Mouse (Mus musculus) liver, embryonic 13.5 days (tissue): Measurements from ENCODE around the gene Ndufv2. TPM values are rescaled to one million over a fixed set of nuclear protein-coding genes. Genes with fewer than 3 reads are reported as not detected.
"Not testable (repeated sequence)": the region's sequence is repeated elsewhere in the genome, so short reads cannot be mapped to it uniquely, and the experiment has no call there.

Source experiments
- ATAC-seq: fragments of 200-750 bp; cut with Nextera tagmentation; 2 replicates; pipeline ENCODE4 v1.8.0; 2017; ENCODE audit warnings: low read depth, mild to moderate bottlenecking, moderate number of reproducible peaks, moderate library complexity
- DNase-seq: peaks from one replicate; pipeline ENCODE4 v3.0.0; 2022
- H3K27ac ChIP-seq: fragments of 300-500 bp; sonication (generic); 2 replicates; pipeline ENCODE4 v1.5.1; 2015; ENCODE audit warnings: moderate library complexity, mild to moderate bottlenecking, inconsistent platforms
- H3K27me3 ChIP-seq: fragments of 300-500 bp; sonication (generic); 2 replicates; pipeline ENCODE4 v1.6.1; 2015; ENCODE audit warnings: mild to moderate bottlenecking, inconsistent platforms
- H3K36me3 ChIP-seq: fragments of 300-500 bp; sonication (generic); 2 replicates; pipeline ENCODE4 v1.6.1; 2015; ENCODE audit warnings: mild to moderate bottlenecking, inconsistent platforms
- H3K4me1 ChIP-seq: fragments of 300-500 bp; sonication (generic); replicated peaks from 2 replicates; pipeline ENCODE4 v1.6.1; 2015; ENCODE audit warnings: inconsistent platforms
- H3K4me2 ChIP-seq: fragments of 300-500 bp; sonication (generic); 2 replicates; pipeline ENCODE4 v1.6.1; 2015; ENCODE audit warnings: inconsistent platforms, mild to moderate bottlenecking, moderate library complexity
- H3K4me3 ChIP-seq: fragments of 300-500 bp; sonication (generic); replicated peaks from 2 replicates; pipeline ENCODE4 v1.5.1; 2015; ENCODE audit warnings: mild to moderate bottlenecking, inconsistent platforms
- H3K9ac ChIP-seq: fragments of 300-500 bp; sonication (generic); 2 replicates; pipeline ENCODE4 v1.6.1; 2015; ENCODE audit warnings: mild to moderate bottlenecking, inconsistent platforms
- H3K9me3 ChIP-seq: fragments of 300-500 bp; sonication (generic); replicated peaks from 2 replicates; pipeline ENCODE4 v1.6.1; 2016; ENCODE audit warnings: inconsistent platforms
- WGBS: fragments of 180-500 bp; shearing (Covaris S2); methylation state at CpG from one replicate; pipeline ENCODE4 v1.1.7; 2015; ENCODE audit not compliant: insufficient replicate concordance; 5-methylcytosine and 5-hydroxymethylcytosine counted together
- polyA plus RNA-seq: library from polyadenylated mRNA; unstranded; fragments of >200 nt; fragmentation: Nextera tagmentation; extraction: Ambion mirVana; gene quantifications from 2 replicates; pipeline ENCODE4 v1.2.1, GENCODE M21; 2015

Ndufv2 gene
- polyA plus RNA-seq, 1 experiment from 2014 or later, result 246 TPM

- Histone ChIP-seq H3K9me3 (no peaks in the 10 kb centered on the region), H3K36me3 (peaks cover 25% of the 10 kb centered on the region), H3K4me1 (peaks cover 26% of the 10 kb centered on the region), H3K27ac (peak overlapping the region; percentile 81), H3K4me3 (peak overlapping the region; percentile 94), H3K27me3 (no peaks in the 10 kb centered on the region), H3K4me2 (peak overlapping the region; percentile 95), H3K9ac (peak overlapping the region; percentile 81)
- DNase-seq, result no peak
- peak; percentile 37 for ATAC-seq
- WGBS, result under 1% methylated on average over 23 of the region's 23 CpGs
Measured at GRCm38 (mm10) chr17:66077437-66077850, 23.9 kb downstream of the Ndufv2 start.

- no peaks in the 10 kb centered on the region for H3K27me3 ChIP-seq
- H3K27ac ChIP-seq, result peak within 1 kb of the TSS; percentile 96
- peak within 1 kb of the TSS; percentile 94 for H3K4me3 ChIP-seq
- DNase-seq (peak; percentile 94), ATAC-seq (peak; percentile 90)
- peak within 1 kb of the TSS; percentile 87 for H3K9ac ChIP-seq
- H3K4me1 ChIP-seq, result peaks cover 26% of the 10 kb centered on the region
- 1% methylated on average over 53 of the region's 53 CpGs for WGBS
- H3K9me3 ChIP-seq, result no peaks in the 10 kb centered on the region
- peaks cover 25% of the 10 kb centered on the region for H3K36me3 ChIP-seq
- H3K4me2 ChIP-seq, result peak within 1 kb of the TSS; percentile 95
Measured at GRCm38 (mm10) chr17:66076934-66077333, 24.4 kb downstream of the Ndufv2 start, which contains the start of gene Ankrd12. TSS of gene Ankrd12 (minus strand) at chr17:66077089.

- Histone ChIP-seq H3K4me1 (peaks cover 30% of the 10 kb centered on the region), H3K27ac (peak overlapping the region; percentile 96), H3K9ac (peak overlapping the region; percentile 87), H3K36me3 (peaks cover 22% of the 10 kb centered on the region), H3K4me2 (peak overlapping the region; percentile 95), H3K4me3 (peak overlapping the region; percentile 94), H3K9me3 (no peaks in the 10 kb centered on the region), H3K27me3 (no peaks in the 10 kb centered on the region)
- ATAC-seq (peak; percentile 81), DNase-seq (no peak)
- WGBS, result under 1% methylated on average over 80 of the region's 95 CpGs
Measured at GRCm38 (mm10) chr17:66076174-66076927, 25.0 kb downstream of the Ndufv2 start.

- Histone ChIP-seq H3K36me3 (peaks cover 17% of the 10 kb centered on the region), H3K9ac (peak overlapping the region; percentile 87), H3K4me1 (peaks cover 30% of the 10 kb centered on the region), H3K27ac (peak overlapping the region; percentile 96), H3K4me2 (peak overlapping the region; percentile 95), H3K4me3 (peak overlapping the region; percentile 94), H3K9me3 (no peaks in the 10 kb centered on the region), H3K27me3 (no peaks in the 10 kb centered on the region)
- DNase-seq (no peak), ATAC-seq (no peak)
- WGBS, result 10% methylated on average over 12 of the region's 12 CpGs
Measured at GRCm38 (mm10) chr17:66075827-66076173, 25.6 kb downstream of the Ndufv2 start.

- ATAC-seq, result no peak
- no peak overlapping the region for H3K9ac ChIP-seq
- H3K27me3 ChIP-seq, result no peaks in the 10 kb centered on the region
- H3K4me3 ChIP-seq, result no peak overlapping the region
- DNase-seq, result no peak
- H3K4me1 ChIP-seq, result peaks cover 30% of the 10 kb centered on the region
- H3K27ac ChIP-seq, result no peak overlapping the region
- no peaks in the 10 kb centered on the region for H3K9me3 ChIP-seq
- no peak overlapping the region for H3K4me2 ChIP-seq
- WGBS, result 82% methylated on average over 7 of the region's 7 CpGs
- peaks cover 2% of the 10 kb centered on the region; the same call in 1 of the 2 replicates for H3K36me3 ChIP-seq
Measured at GRCm38 (mm10) chr17:66073971-66074370, 27.4 kb downstream of the Ndufv2 start.

- not testable (repeated sequence) for H3K27ac ChIP-seq, H3K27me3 ChIP-seq, H3K9me3 ChIP-seq, H3K9ac ChIP-seq, H3K4me3 ChIP-seq, H3K4me2 ChIP-seq, H3K36me3 ChIP-seq, ATAC-seq, H3K4me1 ChIP-seq, DNase-seq
- WGBS, result 73% methylated on average over 2 of the region's 2 CpGs
Measured at GRCm38 (mm10) chr17:66069036-66069435, 32.3 kb downstream of the Ndufv2 start.

GRCm38 (mm10) chr17:66065115-66065514 is 36.2 kb downstream of the Ndufv2 start:
- WGBS, result 71% methylated on average over 4 of the region's 4 CpGs
- no peak overlapping the region for H3K4me2 ChIP-seq
- no peak for DNase-seq
- H3K27me3 ChIP-seq, result no peaks in the 10 kb centered on the region
- H3K9me3 ChIP-seq, result no peaks in the 10 kb centered on the region
- no peaks in the 10 kb centered on the region for H3K36me3 ChIP-seq
- H3K4me3 ChIP-seq, result no peak overlapping the region
- ATAC-seq, result no peak
- H3K4me1 ChIP-seq, result no peaks in the 10 kb centered on the region
- H3K9ac ChIP-seq, result no peak overlapping the region
- no peak overlapping the region for H3K27ac ChIP-seq

- H3K27me3 ChIP-seq, result no peaks in the 10 kb centered on the region
- H3K4me1 ChIP-seq, result no peaks in the 10 kb centered on the region
- H3K36me3 ChIP-seq, result no peaks in the 10 kb centered on the region
- H3K27ac ChIP-seq, result no peak overlapping the region
- ATAC-seq (no peak), DNase-seq (no peak)
- no peak overlapping the region for H3K9ac ChIP-seq
- no peaks in the 10 kb centered on the region for H3K9me3 ChIP-seq
- H3K4me2 ChIP-seq, result no peak overlapping the region
- no peak overlapping the region for H3K4me3 ChIP-seq
- WGBS, result 69% methylated on average over 8 of the region's 8 CpGs
Measured at GRCm38 (mm10) chr17:66061241-66061938, 40.0 kb downstream of the Ndufv2 start.

GRCm38 (mm10) chr17:66058160-66058559 is 43.2 kb downstream of the Ndufv2 start:
- ATAC-seq (no peak), DNase-seq (no peak)
- no peaks in the 10 kb centered on the region for H3K27me3 ChIP-seq
- no peaks in the 10 kb centered on the region for H3K4me1 ChIP-seq
- H3K4me2 ChIP-seq, result no peak overlapping the region
- no peaks in the 10 kb centered on the region for H3K36me3 ChIP-seq
- 76% methylated on average over 4 of the region's 4 CpGs for WGBS
- no peaks in the 10 kb centered on the region for H3K9me3 ChIP-seq
- no peak overlapping the region for H3K9ac ChIP-seq
- no peak overlapping the region for H3K4me3 ChIP-seq
- no peak overlapping the region for H3K27ac ChIP-seq

- 79% methylated on average over 2 of the region's 2 CpGs for WGBS
- no peak overlapping the region for H3K27ac ChIP-seq
- DNase-seq, result no peak
Measured at GRCm38 (mm10) chr17:66057145-66057544, 44.2 kb downstream of the Ndufv2 start.

GRCm38 (mm10) chr17:66053349-66053748 is 48.0 kb downstream of the Ndufv2 start:
- no peak overlapping the region for H3K4me3 ChIP-seq
- H3K9ac ChIP-seq, result no peak overlapping the region
- H3K9me3 ChIP-seq, result no peaks in the 10 kb centered on the region
- ATAC-seq (no peak), DNase-seq (no peak)
- no peaks in the 10 kb centered on the region for H3K27me3 ChIP-seq
- H3K27ac ChIP-seq, result no peak overlapping the region
- WGBS, result 59% methylated on average over 4 of the region's 4 CpGs
- no peak overlapping the region for H3K4me2 ChIP-seq
- no peaks in the 10 kb centered on the region for H3K36me3 ChIP-seq
- H3K4me1 ChIP-seq, result 0 out of 2 replicates have a peak, but pooled peaks cover 3% of the 10 kb centered on the region

More at GRCm38 (mm10) chr17:66057145-66057544, 44.2 kb downstream of the Ndufv2 start:
- Histone ChIP-seq H3K9ac (no peak overlapping the region), H3K27me3 (no peaks in the 10 kb centered on the region), H3K9me3 (no peaks in the 10 kb centered on the region), H3K4me1 (no peaks in the 10 kb centered on the region), H3K4me2 (no peak overlapping the region), H3K36me3 (no peaks in the 10 kb centered on the region), H3K4me3 (no peak overlapping the region)
- no peak for ATAC-seq
